Mouse (Mus musculus): ENCODE measurements around the gene Slc36a3. TPM values are rescaled to one million over a fixed set of nuclear protein-coding genes. Genes with fewer than 3 reads are reported as not detected.

The Slc36a3 gene
- polyA plus RNA-seq, 1 experiment from 2014 or later = not detected

GRCm38 (mm10) chr11:55081206-55081605, 70.3 kb downstream of the Slc36a3 start:
- Histone ChIP-seq H3K36me3 (ENCODE audit: control insufficient read depth, insufficient read depth, low read length) (no peaks in the 10 kb centered on the region), H3K27ac (ENCODE audit: low read depth, low read length) (no peak overlapping the region), H3K27me3 (ENCODE audit: control insufficient read depth, insufficient read depth, low read length) (peaks cover 4% of the 10 kb centered on the region; the same call in 1 of the 2 replicates), H3K9ac (ENCODE audit: low read length) (no peak overlapping the region), H3K4me1 (replicated peaks; ENCODE audit: control insufficient read depth, insufficient read depth, low read length) (peaks cover 5% of the 10 kb centered on the region; the same call in 1 of the 2 replicates), H3K4me3 (ENCODE audit: low read depth, low read length) (no peak overlapping the region), H3K4me2 (ENCODE audit: low read depth, low read length, severe bottlenecking) (no peak overlapping the region), H3K9me3 (ENCODE audit: control insufficient read depth, low read length) (no peaks in the 10 kb centered on the region)
- DNase-seq (ENCODE audit: low spot score) = no peak
- WGBS = 91% methylated on average over 9 of the region's 9 CpGs
- no peak for ATAC-seq (replicated peaks; ENCODE audit: low FRiP score)

DNA sequence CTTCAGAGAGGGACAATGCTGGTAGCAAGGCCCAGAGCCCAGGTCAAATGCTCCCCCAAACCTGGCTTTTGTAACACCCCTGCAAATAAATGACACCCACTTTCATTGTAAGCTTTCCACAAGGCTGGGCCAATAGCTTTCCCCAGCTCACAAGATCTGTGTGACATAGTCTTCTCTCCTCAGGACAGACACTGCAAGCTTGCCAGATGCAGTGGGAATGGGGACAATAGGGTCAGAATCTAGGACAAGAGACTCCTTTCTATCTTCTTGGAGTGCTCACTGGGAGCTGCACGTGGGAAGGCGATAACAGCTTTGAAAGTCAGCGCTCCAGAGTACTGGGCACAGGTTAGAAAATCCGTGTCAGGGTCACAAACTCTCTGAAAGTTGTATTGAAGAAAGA, 72.3 kb downstream of the Slc36a3 start:
- Histone ChIP-seq H3K4me2 (ENCODE audit: low read depth, low read length, severe bottlenecking) (no peak overlapping the region), H3K4me1 (replicated peaks; ENCODE audit: control insufficient read depth, insufficient read depth, low read length) (peaks cover 5% of the 10 kb centered on the region; the same call in 1 of the 2 replicates), H3K4me3 (ENCODE audit: low read depth, low read length) (no peak overlapping the region), H3K27me3 (ENCODE audit: control insufficient read depth, insufficient read depth, low read length) (peaks cover 4% of the 10 kb centered on the region; the same call in 1 of the 2 replicates), H3K9ac (ENCODE audit: low read length) (no peak overlapping the region), H3K36me3 (ENCODE audit: control insufficient read depth, insufficient read depth, low read length) (no peaks in the 10 kb centered on the region), H3K27ac (ENCODE audit: low read depth, low read length) (no peak overlapping the region), H3K9me3 (ENCODE audit: control insufficient read depth, low read length) (no peaks in the 10 kb centered on the region)
- 69% methylated on average over 4 of the region's 4 CpGs for WGBS
- ATAC-seq (replicated peaks; ENCODE audit: low FRiP score) (no peak), DNase-seq (ENCODE audit: low spot score) (no peak)

DNA sequence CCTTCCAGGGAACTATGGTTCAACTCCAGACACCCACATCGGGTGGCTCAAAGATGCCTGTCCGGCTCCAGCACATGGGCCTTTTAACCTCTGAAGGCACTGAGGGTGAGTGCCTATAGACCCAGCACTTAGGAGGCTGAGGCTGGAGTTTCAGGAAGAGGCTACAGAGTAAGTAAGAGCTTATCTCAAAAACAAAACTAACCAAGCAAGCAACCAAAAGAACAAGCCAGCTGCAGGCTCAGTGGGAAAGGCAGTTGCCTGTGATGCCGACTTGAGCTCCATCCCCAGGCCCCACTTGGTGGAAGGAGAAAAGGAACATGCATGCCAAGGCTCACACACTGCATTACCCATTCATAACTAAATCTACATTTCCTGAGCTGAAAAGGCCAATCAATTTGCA, 73.0 kb downstream of the Slc36a3 start:
- H3K4me3 ChIP-seq (ENCODE audit: low read depth, low read length) = no peak overlapping the region
- peaks cover 4% of the 10 kb centered on the region; the same call in 1 of the 2 replicates for H3K27me3 ChIP-seq (ENCODE audit: control insufficient read depth, insufficient read depth, low read length)

DNA sequence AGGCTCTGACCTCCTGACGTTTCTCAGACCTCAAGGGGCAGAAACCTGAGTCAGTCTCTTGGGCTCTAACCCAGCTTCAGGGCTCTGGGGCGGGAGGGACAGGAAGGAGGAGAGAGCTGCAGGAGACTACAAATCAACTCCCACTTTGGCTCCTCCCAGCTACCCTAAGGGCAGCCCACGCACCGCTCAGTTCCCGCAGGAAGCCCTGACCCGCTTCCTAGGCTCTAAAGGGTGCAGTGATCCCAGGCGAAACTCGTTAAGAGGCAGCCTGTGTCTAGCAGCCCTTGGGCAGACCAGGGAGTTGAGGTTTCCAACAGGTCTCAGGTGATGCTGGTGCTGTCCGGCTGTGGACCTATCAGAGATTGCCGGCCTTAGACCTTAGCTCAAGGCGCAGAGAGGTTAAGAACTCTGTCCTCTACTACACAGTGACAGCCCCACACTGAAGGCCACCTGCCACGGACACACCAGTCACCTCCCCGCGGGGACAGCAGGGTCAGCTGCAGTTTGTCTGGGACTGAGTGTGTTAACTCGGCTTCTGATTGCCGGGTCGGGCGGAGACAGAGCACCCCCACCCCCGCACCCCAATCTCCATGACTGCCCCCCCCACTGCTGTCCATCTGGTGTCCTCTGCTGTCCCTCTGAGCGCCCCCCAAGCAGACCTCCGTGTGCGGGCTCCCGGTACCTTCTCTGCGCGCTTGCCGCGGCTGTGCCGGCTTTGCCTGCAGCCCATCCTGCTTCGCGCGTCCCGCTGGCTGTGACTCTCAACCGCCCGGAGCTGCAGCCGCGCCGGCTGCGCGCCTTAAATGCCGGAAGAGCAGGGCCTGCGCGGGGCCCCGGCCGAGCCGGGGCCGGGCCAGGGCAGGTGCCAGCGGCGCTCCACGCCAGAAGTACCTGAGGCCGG, 73.9 kb downstream of the Slc36a3 start, which contains the start of gene Ccdc69:
TSS of gene Ccdc69 (minus strand) at position 801 of the 901 bp plus-strand sequence.
- under 1% methylated on average over 49 of the region's 50 CpGs for WGBS
- H3K4me1 ChIP-seq (replicated peaks; ENCODE audit: control insufficient read depth, insufficient read depth, low read length) = peaks cover 5% of the 10 kb centered on the region; the same call in 1 of the 2 replicates
- DNase-seq (ENCODE audit: low spot score) = peak; percentile 72
- peak; percentile 63 for ATAC-seq (replicated peaks; ENCODE audit: low FRiP score)
- peak within 1 kb of the TSS; percentile 39 for H3K4me3 ChIP-seq (ENCODE audit: low read depth, low read length)
- H3K9ac ChIP-seq (ENCODE audit: low read length) = peak within 1 kb of the TSS; percentile 60
- no peak within 1 kb of the TSS for H3K27ac ChIP-seq (ENCODE audit: low read depth, low read length)
- H3K36me3 ChIP-seq (ENCODE audit: control insufficient read depth, insufficient read depth, low read length) = no peaks in the 10 kb centered on the region
- H3K4me2 ChIP-seq (ENCODE audit: low read depth, low read length, severe bottlenecking) = peak within 1 kb of the TSS; percentile 89
- peaks cover 4% of the 10 kb centered on the region; the same call in 1 of the 2 replicates for H3K27me3 ChIP-seq (ENCODE audit: control insufficient read depth, insufficient read depth, low read length)
- no peaks in the 10 kb centered on the region for H3K9me3 ChIP-seq (ENCODE audit: control insufficient read depth, low read length)

More for the DNA sequence above, 73.0 kb downstream of the Slc36a3 start:
- H3K4me2 ChIP-seq (ENCODE audit: low read depth, low read length, severe bottlenecking) = peak overlapping the region; percentile 89; the same call in 1 of the 2 replicates
- no peak overlapping the region for H3K9ac ChIP-seq (ENCODE audit: low read length)
- WGBS = 52% methylated on average over 3 of the region's 3 CpGs
- DNase-seq (ENCODE audit: low spot score) (no peak), ATAC-seq (replicated peaks; ENCODE audit: low FRiP score) (no peak)
- no peak overlapping the region for H3K27ac ChIP-seq (ENCODE audit: low read depth, low read length)
- H3K36me3 ChIP-seq (ENCODE audit: control insufficient read depth, insufficient read depth, low read length) = no peaks in the 10 kb centered on the region
- no peaks in the 10 kb centered on the region for H3K9me3 ChIP-seq (ENCODE audit: control insufficient read depth, low read length)
- peaks cover 5% of the 10 kb centered on the region; the same call in 1 of the 2 replicates for H3K4me1 ChIP-seq (replicated peaks; ENCODE audit: control insufficient read depth, insufficient read depth, low read length)

- no peak for ATAC-seq (replicated peaks; ENCODE audit: low FRiP score)
- no peak for DNase-seq (ENCODE audit: low spot score)
- 91% methylated on average over 5 of the region's 5 CpGs for WGBS
- Histone ChIP-seq H3K36me3 (ENCODE audit: control insufficient read depth, insufficient read depth, low read length) (no peaks in the 10 kb centered on the region), H3K9ac (ENCODE audit: low read length) (no peak overlapping the region), H3K27me3 (ENCODE audit: control insufficient read depth, insufficient read depth, low read length) (peaks cover 4% of the 10 kb centered on the region; the same call in 1 of the 2 replicates), H3K27ac (ENCODE audit: low read depth, low read length) (no peak overlapping the region), H3K4me1 (replicated peaks; ENCODE audit: control insufficient read depth, insufficient read depth, low read length) (peaks cover 5% of the 10 kb centered on the region; the same call in 1 of the 2 replicates), H3K4me3 (ENCODE audit: low read depth, low read length) (no peak overlapping the region), H3K9me3 (ENCODE audit: control insufficient read depth, low read length) (no peaks in the 10 kb centered on the region), H3K4me2 (ENCODE audit: low read depth, low read length, severe bottlenecking) (no peak overlapping the region)
Observed at GRCm38 (mm10) chr11:55076234-55076633, 75.3 kb downstream of the Slc36a3 start.

DNA sequence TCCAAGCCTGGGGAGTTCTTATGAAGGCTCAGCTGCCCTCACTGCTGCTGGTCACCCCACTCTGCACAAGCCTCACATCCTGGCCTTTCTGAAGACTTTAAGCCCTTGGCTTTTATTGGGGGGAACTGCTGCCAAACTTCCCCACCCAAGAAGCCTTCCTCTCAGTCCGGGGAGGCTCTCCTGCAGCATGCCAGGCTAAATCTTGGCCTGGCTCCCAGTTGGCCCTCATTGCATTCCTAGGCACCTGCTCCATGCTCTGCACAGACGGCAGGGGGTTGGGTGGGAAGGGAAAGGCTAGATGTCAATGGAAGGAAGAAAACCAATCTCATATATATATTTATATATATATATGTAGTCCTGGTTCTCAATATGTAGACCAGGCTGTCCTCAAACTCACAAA, 75.9 kb downstream of the Slc36a3 start:
- H3K4me3 ChIP-seq (ENCODE audit: low read depth, low read length) = no peak overlapping the region
- no peak overlapping the region for H3K9ac ChIP-seq (ENCODE audit: low read length)
- no peak overlapping the region for H3K4me2 ChIP-seq (ENCODE audit: low read depth, low read length, severe bottlenecking)
- H3K27me3 ChIP-seq (ENCODE audit: control insufficient read depth, insufficient read depth, low read length) = peaks cover 4% of the 10 kb centered on the region; the same call in 1 of the 2 replicates
- H3K36me3 ChIP-seq (ENCODE audit: control insufficient read depth, insufficient read depth, low read length) = no peaks in the 10 kb centered on the region
- DNase-seq (ENCODE audit: low spot score) (no peak), ATAC-seq (replicated peaks; ENCODE audit: low FRiP score) (no peak)
- peaks cover 5% of the 10 kb centered on the region; the same call in 1 of the 2 replicates for H3K4me1 ChIP-seq (replicated peaks; ENCODE audit: control insufficient read depth, insufficient read depth, low read length)
- no peaks in the 10 kb centered on the region for H3K9me3 ChIP-seq (ENCODE audit: control insufficient read depth, low read length)
- H3K27ac ChIP-seq (ENCODE audit: low read depth, low read length) = no peak overlapping the region
- WGBS = 75% methylated on average over 2 of the region's 2 CpGs

Other genes starting within 250 kb of the Slc36a3 start
- 52.8 and 61.6 TPM in 2 replicates for gene Gpx3, start 249.3 kb downstream of the Slc36a3 start, polyA plus RNA-seq (2014; fragmentation: Nextera tagmentation; extraction: Ambion mirVana)
- 9.4 and 10.3 TPM in 2 replicates for gene Tnip1, start 188.8 kb downstream of the Slc36a3 start, polyA plus RNA-seq (2014; fragmentation: Nextera tagmentation; extraction: Ambion mirVana)
- gene Anxa6, start 118.3 kb downstream of the Slc36a3 start, polyA plus RNA-seq (2014; fragmentation: Nextera tagmentation; extraction: Ambion mirVana) = 59.6 and 66.7 TPM in 2 replicates
- 0.36 TPM in 1 of 2 replicates, not detected in the other for gene Ccdc69, start 73.6 kb downstream of the Slc36a3 start, polyA plus RNA-seq (2014; fragmentation: Nextera tagmentation; extraction: Ambion mirVana)
- gene Gm2a, start 53.6 kb downstream of the Slc36a3 start, polyA plus RNA-seq (2014; fragmentation: Nextera tagmentation; extraction: Ambion mirVana) = 11.1 and 12.2 TPM in 2 replicates
- gene Slc36a2, start 33.4 kb upstream of the Slc36a3 start, polyA plus RNA-seq (2014; fragmentation: Nextera tagmentation; extraction: Ambion mirVana) = not detected in 2 replicates
- 1.6 and 2.8 TPM in 2 replicates for gene Slc36a1, start 52.6 kb upstream of the Slc36a3 start, polyA plus RNA-seq (2014; fragmentation: Nextera tagmentation; extraction: Ambion mirVana)
- gene Fat2, start 184.9 kb upstream of the Slc36a3 start, polyA plus RNA-seq (2014; fragmentation: Nextera tagmentation; extraction: Ambion mirVana) = 0.01 and 0.04 TPM in 2 replicates